Mouse (Mus musculus) myocyte (in vitro differentiated cells): ENCODE measurements around the gene Vps11.

ENCODE experiments used
- E2F4 ChIP-seq: IDR thresholded peaks from one replicate; pipeline ENCODE4 v1.6.1; 2011; ENCODE audit warnings: mild to moderate bottlenecking, control low read depth, moderate library complexity; ENCODE audit not compliant: insufficient read depth
- MAX ChIP-seq: IDR thresholded peaks from one replicate; pipeline ENCODE4 v1.6.1; 2011; ENCODE audit warnings: low read depth, mild to moderate bottlenecking, control low read depth
- POLR2A ChIP-seq: IDR thresholded peaks from one replicate; pipeline ENCODE4 v1.6.1; 2011; ENCODE audit warnings: low read depth, mild to moderate bottlenecking, control low read depth, moderate library complexity; ENCODE audit not compliant: insufficient read length
- POLR2AphosphoS2 ChIP-seq: IDR thresholded peaks from one replicate; pipeline ENCODE4 v1.6.1; 2011; ENCODE audit warnings: low read depth, control low read depth; ENCODE audit not compliant: insufficient read length
- USF1 ChIP-seq: IDR thresholded peaks from one replicate; pipeline ENCODE4 v1.6.1; 2011; ENCODE audit warnings: low read depth, mild to moderate bottlenecking, control low read depth, moderate library complexity

- TF ChIP-seq POLR2A, result no peak
- no peak for TF ChIP-seq POLR2AphosphoS2
- TF ChIP-seq MAX, result no peak
- TF ChIP-seq E2F4, result no peak
- TF ChIP-seq USF1, result no peak
Measured at GRCm38 (mm10) chr9:44332918-44333638, 28.4 kb downstream of the Vps11 start.
